Mouse (Mus musculus) activated CD4-positive, CD25-positive, alpha-beta regulatory T cell (primary cell): Measurements from ENCODE around the gene Atp1b4. TPM values are rescaled to one million over a fixed set of nuclear protein-coding genes. Genes with fewer than 3 reads are reported as not detected.

Experiments
- polyA plus RNA-seq, 2 experiments: library from polyadenylated mRNA; unstranded; fragments of 100-300 nt; shearing (Covaris generic); gene quantifications; one replicate each; pipeline ENCODE4 v1.2.1; 2017

Gene Atp1b4
- polyA plus RNA-seq: not detected

DNA sequence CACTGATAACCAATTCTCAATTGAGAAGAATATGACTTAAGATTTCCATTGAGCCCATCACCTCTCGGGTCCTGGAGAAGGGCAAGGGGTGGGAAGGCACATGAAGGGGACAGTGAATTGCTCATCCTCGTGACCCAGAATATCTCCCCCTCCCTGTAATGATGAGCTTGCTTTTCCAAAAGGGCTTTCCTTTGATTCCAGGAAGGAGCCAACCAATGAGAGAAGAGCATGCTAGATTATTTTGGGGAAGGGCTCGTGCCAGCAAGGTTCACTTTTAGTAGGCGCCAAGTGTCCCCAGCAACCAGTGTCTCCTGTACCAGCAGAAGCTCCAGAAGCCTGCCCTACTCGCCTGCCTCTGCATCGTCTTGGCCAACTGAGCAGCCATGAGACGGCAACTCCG is at the start of gene Atp1b4:
TSS of gene Atp1b4 (plus strand) at position 301 of the 400 bp plus-strand sequence.

Other genes with a start within 250 kb of the Atp1b4 start
- not detected for gene Rhox10, start 249.7 kb upstream of the Atp1b4 start, polyA plus RNA-seq
- not detected for gene Rhox11, start 231.0 kb upstream of the Atp1b4 start, polyA plus RNA-seq
- gene Rhox12, start 205.3 kb upstream of the Atp1b4 start, polyA plus RNA-seq: under 1 TPM in 1 of 2 experiments, not detected in 1; 0.28 TPM
- gene Rhox13, start 195.0 kb upstream of the Atp1b4 start, polyA plus RNA-seq: not detected
- gene Zbtb33, start 126.4 kb upstream of the Atp1b4 start, polyA plus RNA-seq: 1 to 10 TPM; 1.3 to 1.9 TPM
- gene Tmem255a, start 63.7 kb upstream of the Atp1b4 start, polyA plus RNA-seq: 1 to 10 TPM in 1 of 2 experiments, under 1 TPM in 1; 0.36 to 1.6 TPM
- 10 to 100 TPM; 59.0 to 90.9 TPM for gene Lamp2, start 140.3 kb downstream of the Atp1b4 start, polyA plus RNA-seq